Comparison of ENCODE assay signal across 15 mouse cellular contexts in genomic region chr9:88259627-88260026, GRCm38 (mm10).
DNase-seq lines count a peak whose midpoint lies in the region; ATAC-seq lines count a peak whose summit lies in the region.
"Had no signal": no experiment of that assay in that cellular context is flagged by ENCODE, and none has a peak within 500 bp of the region (broad histone marks: within the 10 kb centered on the region; RNA-seq: fewer than 3 reads in every experiment).

No protein-coding gene starts in this region.

- H3K36me3 ChIP-seq in heart, embryonic 10.5 days: no peaks in the 10 kb centered on the region
- H3K36me3 ChIP-seq in hindbrain, embryonic 12.5 days: no peaks in the 10 kb centered on the region
- H3K36me3 ChIP-seq: limb, embryonic 13.5 days; midbrain, embryonic 10.5 days had no signal

- no peaks in the 10 kb centered on the region for H3K9me3 ChIP-seq in heart, embryonic 10.5 days
- H3K9me3 ChIP-seq in hindbrain, embryonic 12.5 days (replicated peaks): no peaks in the 10 kb centered on the region
- H3K9me3 ChIP-seq: limb, embryonic 13.5 days; midbrain, embryonic 10.5 days had no signal

- no peak overlapping the region for H3K9ac ChIP-seq in hindbrain, embryonic 12.5 days
- H3K9ac ChIP-seq: limb, embryonic 13.5 days; lung, embryonic 14.5 days had no signal

- H3K27me3 ChIP-seq in heart, embryonic 10.5 days (ENCODE audit: insufficient read depth, poor library complexity, severe bottlenecking): no peaks in the 10 kb centered on the region
- H3K27me3 ChIP-seq in hindbrain, embryonic 12.5 days: no peaks in the 10 kb centered on the region
- H3K27me3 ChIP-seq: CH12.LX; limb, embryonic 13.5 days had no signal

- DNase-seq in heart, adult 8-10 months (ENCODE audit: low spot score): peak; percentile 59
- DNase-seq in heart, embryonic 10.5 days (ENCODE audit: low spot score): no peak
- DNase-seq in Muller cell, postnatal 12 days (ENCODE audit: inconsistent ontology term): peak; percentile 59
- peak; percentile 65 for DNase-seq in gastrocnemius, adult 18-20 months (ENCODE audit: low spot score)
- DNase-seq in heart, postnatal 36 days: peak; percentile 64 to 67
- DNase-seq in kidney, postnatal 25 days: no peak
- no peak for DNase-seq in layer of hippocampus, postnatal 36 days
- DNase-seq: cerebellum, adult 18-20 months; lung, embryonic 14.5 days; spleen, adult 18-20 months had no signal

- no peak overlapping the region for H3K4me3 ChIP-seq in heart, embryonic 10.5 days
- no peak overlapping the region for H3K4me3 ChIP-seq in hindbrain, embryonic 12.5 days
- H3K4me3 ChIP-seq: limb, embryonic 13.5 days; midbrain, embryonic 10.5 days had no signal

- intact Hi-C loops in heart, postnatal 36 days (cut with DNase I): no loop called here

- no peak for ATAC-seq in hindbrain, embryonic 12.5 days (ENCODE audit: low FRiP score)
- ATAC-seq: hindbrain, embryonic 16.5 days had no signal

- H3K4me2 ChIP-seq in hindbrain, embryonic 12.5 days (replicated peaks): no peak overlapping the region
- H3K4me2 ChIP-seq: limb, embryonic 13.5 days; lung, embryonic 14.5 days had no signal

- H3K4me1 ChIP-seq in heart, embryonic 10.5 days: no peaks in the 10 kb centered on the region
- no peaks in the 10 kb centered on the region for H3K4me1 ChIP-seq in hindbrain, embryonic 12.5 days
- H3K4me1 ChIP-seq: limb, embryonic 13.5 days; midbrain, embryonic 10.5 days had no signal

- WGBS in heart, embryonic 10.5 days: 72% methylated on average over 4 of the region's 4 CpGs
- 83% methylated on average over 4 of the region's 4 CpGs for WGBS in hindbrain, embryonic 12.5 days

- no peak overlapping the region for H3K27ac ChIP-seq in heart, embryonic 10.5 days
- H3K27ac ChIP-seq in hindbrain, embryonic 12.5 days: no peak overlapping the region
- H3K27ac ChIP-seq: limb, embryonic 13.5 days; midbrain, embryonic 10.5 days had no signal

Comparison
In these comparisons a context has a peak if more than half of its experiments do, and no peak if none do; other contexts are left out.
1. DNase-seq: peak in heart, adult 8-10 months (single experiment), Muller cell, postnatal 12 days (single experiment), gastrocnemius, adult 18-20 months (single experiment) and heart, postnatal 36 days (2 of 2); none in heart, embryonic 10.5 days (single experiment), kidney, postnatal 25 days (0 of 2) and layer of hippocampus, postnatal 36 days (0 of 2).